Mouse (Mus musculus) ES-E14 (cell line): Measurements from ENCODE around the gene Csrp1.

Experiments used
- CHD2 ChIP-seq: IDR thresholded peaks from 2 replicates; pipeline ENCODE4 v1.6.1; 2014; ENCODE audit warnings: mild to moderate bottlenecking, low read depth, low read length, inconsistent platforms
- HCFC1 ChIP-seq: IDR thresholded peaks from 2 replicates; pipeline ENCODE4 v1.6.1; 2012; ENCODE audit warnings: low read length, inconsistent platforms, borderline replicate concordance; ENCODE audit not compliant: insufficient read depth
- MAFK ChIP-seq: IDR thresholded peaks from 2 replicates; pipeline ENCODE4 v1.6.1; 2014; ENCODE audit warnings: mild to moderate bottlenecking, low read depth, low read length, inconsistent platforms; ENCODE audit not compliant: insufficient read depth
- ZNF384 ChIP-seq: IDR thresholded peaks from 2 replicates; pipeline ENCODE4 v1.6.1; 2012; ENCODE audit warnings: low read depth, low read length, inconsistent platforms

DNA sequence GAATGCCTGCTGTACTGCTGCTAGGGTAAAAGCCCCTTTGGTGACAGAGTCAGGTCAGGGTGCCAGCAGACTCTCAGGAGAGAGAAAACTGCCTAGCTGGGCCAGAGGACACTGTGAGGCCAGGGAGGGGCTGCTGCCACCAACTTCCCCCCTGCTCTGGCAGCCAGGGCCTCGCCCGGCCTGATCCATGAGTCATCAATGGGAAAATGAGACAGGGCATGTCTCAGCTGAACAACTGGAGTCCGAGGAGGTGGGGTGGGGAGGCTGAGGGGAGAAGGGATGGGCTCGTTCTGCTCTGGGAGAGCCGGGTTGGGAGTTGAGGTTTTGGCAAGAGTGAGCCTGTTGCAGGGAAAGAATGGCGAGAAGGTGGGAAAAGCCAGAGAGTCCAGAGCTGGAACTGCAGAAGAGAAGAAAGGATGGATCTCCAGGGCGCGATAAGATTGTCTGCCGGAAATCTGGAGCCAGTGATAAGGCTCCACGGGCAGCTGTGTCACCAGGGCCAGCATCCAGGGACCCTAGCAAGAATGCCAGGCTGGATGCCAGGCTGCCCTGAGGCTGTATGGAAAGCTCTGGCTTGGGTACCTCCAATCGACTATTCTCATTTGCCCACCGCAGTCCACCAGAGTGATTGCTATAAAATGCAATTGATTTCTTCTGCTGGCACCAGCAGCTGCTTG is 51.2 kb downstream of the Csrp1 start:
- TF ChIP-seq ZNF384 (no peak), MAFK (no peak), HCFC1 (no peak), CHD2 (no peak)
